ENCODE assay signal across 17 mouse cellular contexts in the genomic region with DNA sequence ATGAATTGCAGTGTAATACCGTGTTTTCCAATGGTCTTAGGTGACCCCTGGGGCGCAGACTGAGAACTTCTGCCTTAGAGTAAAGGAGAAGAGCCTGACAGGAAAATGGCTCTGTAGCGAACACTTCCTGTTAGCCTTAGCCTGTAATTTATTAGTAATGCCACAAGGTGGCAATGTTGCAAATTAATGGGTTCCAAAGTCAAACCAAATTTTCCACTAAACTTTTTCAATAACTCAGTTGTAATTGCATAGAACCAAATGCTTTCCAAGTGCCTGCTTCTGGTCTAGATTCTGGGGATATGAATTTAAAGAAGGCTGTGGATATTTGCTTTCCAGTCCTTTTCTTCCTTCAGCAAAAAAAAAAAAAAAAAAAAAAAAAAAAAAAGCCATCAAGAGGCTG. TPM values are rescaled to one million over a fixed set of nuclear protein-coding genes. Genes with fewer than 3 reads are reported as not detected.
DNase-seq lines count a peak whose midpoint lies in the region; ATAC-seq and TF ChIP-seq lines count a peak whose summit lies in the region.
"Had no signal": no experiment of that assay in that cellular context is flagged by ENCODE, and none has a peak within 500 bp of the region (broad histone marks: within the 10 kb centered on the region; RNA-seq: fewer than 3 reads in every experiment).

No protein-coding gene starts in this region.

- ATAC-seq in forebrain, embryonic 16.5 days: no peak
- ATAC-seq: forebrain, embryonic 13.5 days; inflammation-experienced regulatory T-cells, adult 6 months had no signal

- no peak overlapping the region for H3K4me2 ChIP-seq in forebrain, embryonic 16.5 days (ENCODE audit: low read length)
- H3K4me2 ChIP-seq: embryonic facial prominence, embryonic 15.5 days; forebrain, embryonic 13.5 days had no signal

- no peaks in the 10 kb centered on the region for H3K9me3 ChIP-seq in E14TG2a.4 (ENCODE audit: low read length)
- 0 out of 2 replicates have a peak, but pooled peaks cover 3% of the 10 kb centered on the region for H3K9me3 ChIP-seq in forebrain, embryonic 16.5 days (ENCODE audit: control insufficient read depth, low read length)
- H3K9me3 ChIP-seq: embryonic facial prominence, embryonic 15.5 days; forebrain, embryonic 13.5 days; heart, embryonic 10.5 days; midbrain, embryonic 10.5 days had no signal

- peak; percentile 62 for TF ChIP-seq CTCF in layer of hippocampus, adult 2 months (conservative IDR thresholded peaks at IDR 0.05)
- peak; percentile 75 for TF ChIP-seq CTCF in E14TG2a.4 (conservative IDR thresholded peaks at IDR 0.05; ENCODE audit: low read length)

- no peaks in the 10 kb centered on the region for H3K27me3 ChIP-seq in E14TG2a.4 (ENCODE audit: insufficient read depth, low read length)
- no peaks in the 10 kb centered on the region for H3K27me3 ChIP-seq in forebrain, embryonic 16.5 days (replicated peaks; ENCODE audit: control insufficient read depth, insufficient read depth, low read length)
- H3K27me3 ChIP-seq: embryonic facial prominence, embryonic 15.5 days; forebrain, embryonic 13.5 days had no signal

- peaks cover 38% of the 10 kb centered on the region for H3K4me1 ChIP-seq in E14TG2a.4 (replicated peaks; ENCODE audit: low read depth, low read length)
- no peaks in the 10 kb centered on the region for H3K4me1 ChIP-seq in forebrain, embryonic 16.5 days (replicated peaks; ENCODE audit: control insufficient read depth, insufficient read depth, low read length)
- H3K4me1 ChIP-seq: forebrain, embryonic 13.5 days had no signal

- WGBS in forebrain, embryonic 16.5 days: 68% methylated on average over 3 of the region's 3 CpGs

- H3K27ac ChIP-seq in layer of hippocampus, adult 2 months: no peak overlapping the region
- no peak overlapping the region for H3K27ac ChIP-seq in forebrain, embryonic 16.5 days (ENCODE audit: low read length)
- H3K27ac ChIP-seq: embryonic facial prominence, embryonic 15.5 days; forebrain, embryonic 13.5 days; heart, embryonic 10.5 days; midbrain, embryonic 10.5 days had no signal

- H3K4me3 ChIP-seq in layer of hippocampus, adult 2 months: no peak overlapping the region
- H3K4me3 ChIP-seq in E14TG2a.4 (replicated peaks; ENCODE audit: low read length): no peak overlapping the region
- H3K4me3 ChIP-seq in forebrain, embryonic 16.5 days (replicated peaks; ENCODE audit: low read length): no peak overlapping the region
- H3K4me3 ChIP-seq: embryonic facial prominence, embryonic 15.5 days; forebrain, embryonic 13.5 days; heart, embryonic 10.5 days; midbrain, embryonic 10.5 days; myocyte had no signal

- no peaks in the 10 kb centered on the region for H3K36me3 ChIP-seq in E14TG2a.4 (ENCODE audit: insufficient read depth, low read length)
- H3K36me3 ChIP-seq in forebrain, embryonic 16.5 days (ENCODE audit: control insufficient read depth, insufficient read depth): no peaks in the 10 kb centered on the region
- H3K36me3 ChIP-seq: embryonic facial prominence, embryonic 15.5 days; heart, embryonic 10.5 days; midbrain, embryonic 10.5 days had no signal

- no peak overlapping the region for H3K9ac ChIP-seq in forebrain, embryonic 16.5 days (replicated peaks; ENCODE audit: low read depth, low read length)
- H3K9ac ChIP-seq: embryonic facial prominence, embryonic 15.5 days; forebrain, embryonic 13.5 days had no signal

- no peak for DNase-seq in layer of hippocampus, adult 2 months (ENCODE audit: low spot score in 2 of 2)
- DNase-seq in layer of hippocampus, postnatal 25 days (ENCODE audit: extremely low spot score in 1 of 2, low spot score in 1 of 2): no peak
- peak; percentile 62 for DNase-seq in A20 (ENCODE audit: low read depth, low spot score)
- DNase-seq in c-Kit-positive CD71-positive TER-119-positive erythroid progenitor cells, embryonic 14.5 days (ENCODE audit: low spot score): peak; percentile 16
- no peak for DNase-seq in urinary bladder, postnatal 4 days (ENCODE audit: low spot score in 2 of 2)
- DNase-seq: adrenal gland, postnatal 10 days; cerebellum, adult 9-11 months; lung, postnatal 14 days; right cerebral cortex, postnatal 14 days had no signal

RNA-seq across cellular contexts. Expression of a gene that starts 26.1 kb away (rescaled TPM):
- total RNA-seq in layer of hippocampus, adult 2 months (2021): 1 to 10 TPM; 4.8 to 5.2 TPM
- total RNA-seq in layer of hippocampus, postnatal 25 days (2021): 1 to 10 TPM; 5.5 to 6.0 TPM
- polyA plus RNA-seq in forebrain, embryonic 16.5 days (2015; fragmentation: Nextera tagmentation; extraction: Ambion mirVana): 14.3 and 15.3 TPM in 2 replicates

Comparison
In these comparisons a context has a peak if more than half of its experiments do, and no peak if none do; other contexts are left out.
1. DNase-seq: peak in A20 (single experiment) and c-Kit-positive CD71-positive TER-119-positive erythroid progenitor cells, embryonic 14.5 days (single experiment); none in layer of hippocampus, adult 2 months (0 of 2), layer of hippocampus, postnatal 25 days (0 of 2) and urinary bladder, postnatal 4 days (0 of 2).